Mouse (Mus musculus) kidney, postnatal 0 days (tissue): ENCODE results near the gene Gatad2b. TPM values are rescaled to one million over a fixed set of nuclear protein-coding genes. Genes with fewer than 3 reads are reported as not detected.

Source experiments
- ATAC-seq: fragments of 200-750 bp; cut with Nextera tagmentation; replicated peaks from 2 replicates; pipeline ENCODE4 v1.8.0; 2017; ENCODE audit warnings: low read depth, moderate number of reproducible peaks, moderate TSS enrichment, moderate library complexity; ENCODE audit not compliant: low FRiP score
- DNase-seq: peaks from one replicate; pipeline ENCODE4 v3.0.0-alpha.2; 2016; ENCODE audit warnings: low spot score
- H3K27ac ChIP-seq: fragments of 300-500 bp; sonication (generic); 2 replicates; pipeline ENCODE4 v1.5.1; 2014; ENCODE audit warnings: mild to moderate bottlenecking
- H3K27me3 ChIP-seq: fragments of 300-500 bp; sonication (generic); 2 replicates; pipeline ENCODE4 v1.6.1; 2014; ENCODE audit warnings: low read length, mixed read lengths; ENCODE audit not compliant: insufficient read depth
- H3K36me3 ChIP-seq: fragments of 300-500 bp; sonication (generic); 2 replicates; pipeline ENCODE4 v1.6.1; 2014; ENCODE audit warnings: low read length, mixed read lengths; ENCODE audit not compliant: insufficient read depth
- H3K4me1 ChIP-seq: fragments of 300-500 bp; sonication (generic); replicated peaks from 2 replicates; pipeline ENCODE4 v1.6.1; 2014; ENCODE audit warnings: antibody characterized with exemption, low read length, mixed read lengths; ENCODE audit not compliant: insufficient read depth
- H3K4me2 ChIP-seq: fragments of 300-500 bp; sonication (generic); 2 replicates; pipeline ENCODE4 v1.6.1; 2014; ENCODE audit warnings: mild to moderate bottlenecking, low read length, moderate library complexity, mixed read lengths
- H3K4me3 ChIP-seq: fragments of 300-500 bp; sonication (generic); replicated peaks from 2 replicates; pipeline ENCODE4 v1.5.1; 2014; ENCODE audit warnings: low read depth, low read length
- H3K9ac ChIP-seq: fragments of 300-500 bp; sonication (generic); 2 replicates; pipeline ENCODE4 v1.6.1; 2014; ENCODE audit warnings: low read depth, low read length
- H3K9me3 ChIP-seq: fragments of 300-500 bp; sonication (generic); replicated peaks from 2 replicates; pipeline ENCODE4 v1.6.1; 2016; ENCODE audit warnings: low read length, inconsistent platforms, mixed read lengths
- CTCF ChIP-seq: IDR thresholded peaks from 2 replicates; pipeline ENCODE4 v1.5.1; 2016; ENCODE audit warnings: antibody characterized with exemption, low read depth, mild to moderate bottlenecking, moderate library complexity
- WGBS: fragments of 180-500 bp; shearing (Covaris S2); extraction: QIAGEN DNeasy Blood & Tissue Kit; methylation state at CpG from one replicate; pipeline ENCODE4 v1.1.7; 2014; 5-methylcytosine and 5-hydroxymethylcytosine counted together
- polyA plus RNA-seq: library from polyadenylated mRNA; unstranded; fragments of >200 nt; fragmentation: Nextera tagmentation; extraction: Ambion mirVana; gene quantifications from 2 replicates; pipeline ENCODE4 v1.2.1, GENCODE M21; 2015

Gatad2b gene
- polyA plus RNA-seq, 1 experiment from 2014 or later = 8.1 TPM

- 24% methylated on average over 16 of the region's 16 CpGs for WGBS
- DNase-seq (peak; percentile 35), ATAC-seq (peak; percentile 21)
- Histone ChIP-seq H3K9ac (peak overlapping the region; percentile 92), H3K27ac (peak overlapping the region; percentile 98), H3K36me3 (peaks cover 21% of the 10 kb centered on the region), H3K9me3 (no peaks in the 10 kb centered on the region), H3K4me2 (peak overlapping the region; percentile 86), H3K4me1 (peaks cover 7% of the 10 kb centered on the region; the same call in 1 of the 2 replicates), H3K27me3 (no peaks in the 10 kb centered on the region), H3K4me3 (peak overlapping the region; percentile 90)
- TF ChIP-seq CTCF = no peak
Observed at GRCm38 (mm10) chr3:90265932-90266741, 26.8 kb upstream of the Gatad2b start.

- H3K36me3 ChIP-seq = peaks cover 11% of the 10 kb centered on the region
- 91% methylated on average over 20 of the region's 20 CpGs for WGBS
- H3K27ac ChIP-seq = peak overlapping the region; percentile 98; the same call in 1 of the 2 replicates
- H3K4me1 ChIP-seq = peaks cover 7% of the 10 kb centered on the region; the same call in 1 of the 2 replicates
- ATAC-seq (no peak), DNase-seq (no peak)
- no peaks in the 10 kb centered on the region for H3K27me3 ChIP-seq
- H3K4me2 ChIP-seq = peak overlapping the region; percentile 86
- no peak overlapping the region for H3K9ac ChIP-seq
- H3K9me3 ChIP-seq = no peaks in the 10 kb centered on the region
- no peak for TF ChIP-seq CTCF
- no peak overlapping the region; the same call in 1 of the 2 replicates for H3K4me3 ChIP-seq
Observed at GRCm38 (mm10) chr3:90266901-90267775, 25.8 kb upstream of the Gatad2b start.

DNA sequence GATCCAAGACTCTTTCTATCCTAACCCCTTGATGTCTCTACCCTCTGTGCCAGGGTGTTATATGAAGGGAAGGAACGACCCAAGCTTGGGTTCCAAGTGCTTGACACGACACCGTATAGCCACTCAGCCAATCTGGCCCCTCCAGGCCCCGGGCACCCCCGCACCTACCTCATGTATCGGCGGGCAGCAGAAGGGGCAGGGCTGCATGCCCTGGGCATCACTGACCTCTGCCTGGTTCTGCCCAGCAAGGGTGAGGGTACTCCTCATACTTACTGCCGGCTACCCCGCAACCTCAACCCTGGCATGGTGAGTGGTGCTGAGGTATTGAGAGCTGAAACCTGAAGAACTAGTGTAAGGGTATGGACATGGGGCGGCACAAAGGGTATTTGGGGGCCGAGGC lies 24.8 kb upstream of the Gatad2b start:
- Histone ChIP-seq H3K36me3 (0 out of 2 replicates have a peak, but pooled peaks cover 12% of the 10 kb centered on the region), H3K4me3 (no peak overlapping the region), H3K9me3 (no peaks in the 10 kb centered on the region), H3K27me3 (no peaks in the 10 kb centered on the region), H3K4me1 (peaks cover 7% of the 10 kb centered on the region; the same call in 1 of the 2 replicates), H3K9ac (no peak overlapping the region), H3K4me2 (no peak overlapping the region), H3K27ac (no peak overlapping the region)
- WGBS = 95% methylated on average over 11 of the region's 11 CpGs
- DNase-seq = no peak
- ATAC-seq = no peak
- no peak for TF ChIP-seq CTCF

- ATAC-seq (no peak), DNase-seq (no peak)
- Histone ChIP-seq H3K27me3 (no peaks in the 10 kb centered on the region), H3K4me3 (no peak overlapping the region), H3K27ac (no peak overlapping the region), H3K9ac (no peak overlapping the region), H3K9me3 (no peaks in the 10 kb centered on the region), H3K4me1 (peaks cover 7% of the 10 kb centered on the region; the same call in 1 of the 2 replicates), H3K4me2 (no peak overlapping the region), H3K36me3 (peaks cover 12% of the 10 kb centered on the region; the same call in 1 of the 2 replicates)
- TF ChIP-seq CTCF = no peak
- WGBS = 91% methylated on average over 16 of the region's 16 CpGs
Observed at GRCm38 (mm10) chr3:90268971-90269370, 24.0 kb upstream of the Gatad2b start.

DNA sequence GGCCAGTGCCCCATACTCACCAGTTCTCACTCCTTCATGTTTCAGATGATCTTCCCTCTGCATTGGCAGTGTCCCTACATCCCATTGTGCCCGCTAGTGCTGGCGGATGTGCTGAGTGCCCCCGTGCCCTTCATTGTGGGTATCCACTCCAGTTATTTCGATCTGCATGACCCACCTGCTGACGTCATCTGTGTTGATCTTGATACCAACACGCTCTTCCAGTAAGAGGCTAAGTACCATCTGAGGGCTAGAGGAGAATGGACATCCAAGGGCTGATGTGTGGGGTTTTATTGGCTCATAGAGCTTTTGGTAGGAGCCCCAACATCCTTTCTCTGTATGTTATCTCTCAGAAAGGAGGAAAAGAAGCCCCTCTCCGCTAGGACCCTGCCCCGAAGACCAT lies 22.2 kb upstream of the Gatad2b start:
- Histone ChIP-seq H3K4me1 (peaks cover 7% of the 10 kb centered on the region; the same call in 1 of the 2 replicates), H3K27ac (no peak overlapping the region), H3K9ac (no peak overlapping the region), H3K27me3 (no peaks in the 10 kb centered on the region), H3K4me3 (no peak overlapping the region), H3K4me2 (no peak overlapping the region), H3K9me3 (no peaks in the 10 kb centered on the region), H3K36me3 (peaks cover 17% of the 10 kb centered on the region; the same call in 1 of the 2 replicates)
- no peak for TF ChIP-seq CTCF
- DNase-seq (no peak), ATAC-seq (no peak)
- WGBS = 94% methylated on average over 8 of the region's 8 CpGs

- Histone ChIP-seq H3K27me3 (no peaks in the 10 kb centered on the region), H3K4me1 (no peaks in the 10 kb centered on the region), H3K27ac (no peak overlapping the region), H3K36me3 (peaks cover 27% of the 10 kb centered on the region), H3K4me3 (no peak overlapping the region), H3K9ac (no peak overlapping the region), H3K4me2 (no peak overlapping the region), H3K9me3 (no peaks in the 10 kb centered on the region)
- no peak for DNase-seq
- WGBS = 74% methylated on average over 9 of the region's 9 CpGs
- no peak for TF ChIP-seq CTCF
- no peak for ATAC-seq
Observed at GRCm38 (mm10) chr3:90272170-90272569, 20.8 kb upstream of the Gatad2b start.
